Mouse (Mus musculus) G1E (cell line): ENCODE measurements around the gene Grik4. TPM values are rescaled to one million over a fixed set of nuclear protein-coding genes. Genes with fewer than 3 reads are reported as not detected.

Experiments
- ATAC-seq: 2 replicates; pipeline ENCODE4 v1.8.0; 2016; ENCODE audit warnings: mild to moderate bottlenecking; ENCODE audit not compliant: insufficient number of reproducible peaks, poor library complexity, low FRiP score, severe bottlenecking; ENCODE audit errors: extremely low read depth
- DNase-seq: peaks from one replicate; pipeline ENCODE4 v3.0.0; 2012; ENCODE audit warnings: low spot score
- H3K27me3 ChIP-seq: 2 replicates; pipeline ENCODE4 v1.6.1; 2012; ENCODE audit warnings: mild to moderate bottlenecking, low read length, inconsistent platforms; ENCODE audit not compliant: insufficient read depth
- H3K36me3 ChIP-seq: replicated peaks from 2 replicates; pipeline ENCODE3; 2012; ENCODE audit warnings: mild to moderate bottlenecking, inconsistent platforms
- H3K4me1 ChIP-seq: 2 replicates; pipeline ENCODE4 v1.6.1; 2012; ENCODE audit warnings: low read depth, low read length, inconsistent platforms, mixed read lengths; ENCODE audit not compliant: insufficient read depth
- H3K4me3 ChIP-seq: 2 replicates; pipeline ENCODE4 v1.5.1; 2012; ENCODE audit warnings: low read depth, mild to moderate bottlenecking, inconsistent platforms, low read length, moderate library complexity, mixed read lengths
- H3K9me3 ChIP-seq: replicated peaks from 2 replicates; pipeline ENCODE4 v1.6.1; 2012; ENCODE audit warnings: inconsistent platforms
- CTCF ChIP-seq: IDR thresholded peaks from 2 replicates; pipeline ENCODE4 v1.5.1; 2012; ENCODE audit warnings: low read depth, low read length, inconsistent platforms, mixed read lengths
- GATA1 ChIP-seq: IDR thresholded peaks from 2 replicates; pipeline ENCODE4 v1.6.1; 2012; ENCODE audit warnings: borderline replicate concordance, low read length, inconsistent platforms, mixed read lengths
- GATA2 ChIP-seq: IDR thresholded peaks from 2 replicates; pipeline ENCODE4 v1.6.1; 2012; ENCODE audit warnings: low read depth, low read length, inconsistent platforms, borderline replicate concordance
- POLR2AphosphoS5 ChIP-seq: IDR thresholded peaks from 2 replicates; pipeline ENCODE4 v1.6.1; 2012; ENCODE audit warnings: low read depth, low read length, inconsistent platforms; ENCODE audit not compliant: insufficient replicate concordance
- TAL1 ChIP-seq: conservative IDR thresholded peaks from 2 replicates; pipeline ENCODE4 v1.6.1; 2012; ENCODE audit warnings: low read depth, low read length, inconsistent platforms, mixed read lengths
- polyA plus RNA-seq: library from polyadenylated mRNA; stranded (reverse); fragments of >175 nt; gene quantifications from 2 replicates; pipeline ENCODE4 v1.2.3, GENCODE M21; 2012
- total RNA-seq, 2 experiments: library from RNA; stranded (forward) in 1 of 2; stranded (reverse) in 1 of 2; fragments of 200-1000 nt in 1 of 2; fragments of >200 nt in 1 of 2; fragmentation: Nextera tagmentation in 1 of 2; gene quantifications; 2 replicates each; pipeline ENCODE4 v1.2.3; 2014 to 2017

Gene Grik4
- total and polyA plus RNA-seq, 3 experiments, result under 0.01 TPM; not detected in 2

GRCm38 (mm10) chr9:42513159-42513558, 431.1 kb downstream of the Grik4 start:
- no peak for DNase-seq
- no peak overlapping the region for H3K4me3 ChIP-seq
- H3K27me3 ChIP-seq, result peaks cover 5% of the 10 kb centered on the region
- no peak for TF ChIP-seq POLR2AphosphoS5
- no peaks in the 10 kb centered on the region for H3K36me3 ChIP-seq
- ATAC-seq, result no peak
- H3K9me3 ChIP-seq, result no peaks in the 10 kb centered on the region
- no peaks in the 10 kb centered on the region for H3K4me1 ChIP-seq

- DNase-seq, result no peak
- H3K9me3 ChIP-seq, result no peaks in the 10 kb centered on the region
- TF ChIP-seq GATA2, result no peak
- no peak overlapping the region for H3K4me3 ChIP-seq
- no peak for ATAC-seq
- H3K4me1 ChIP-seq, result no peaks in the 10 kb centered on the region
- peaks cover 2% of the 10 kb centered on the region for H3K27me3 ChIP-seq
- no peaks in the 10 kb centered on the region for H3K36me3 ChIP-seq
Measured at GRCm38 (mm10) chr9:42512312-42512711, 432.0 kb downstream of the Grik4 start.

- DNase-seq, result no peak
- no peak for TF ChIP-seq GATA1
- no peak for TF ChIP-seq TAL1
- TF ChIP-seq POLR2AphosphoS5, result no peak
- no peak for TF ChIP-seq GATA2
- no peak for TF ChIP-seq CTCF
- Histone ChIP-seq H3K27me3 (peaks cover 8% of the 10 kb centered on the region; the same call in 1 of the 2 replicates), H3K9me3 (no peaks in the 10 kb centered on the region), H3K4me1 (no peaks in the 10 kb centered on the region), H3K4me3 (no peak overlapping the region), H3K36me3 (no peaks in the 10 kb centered on the region)
- ATAC-seq, result no peak
Measured at GRCm38 (mm10) chr9:42508235-42508634, 436.1 kb downstream of the Grik4 start.

- no peaks in the 10 kb centered on the region for H3K4me1 ChIP-seq
- ATAC-seq, result no peak
Measured at GRCm38 (mm10) chr9:42507709-42508108, 436.6 kb downstream of the Grik4 start, which contains the start of gene Tbcel. Tbcel (minus strand) TSS chr9:42507809.

GRCm38 (mm10) chr9:42507022-42507421, 437.3 kb downstream of the Grik4 start:
- DNase-seq (no peak), ATAC-seq (no peak)
- 0 out of 2 replicates have a peak, but pooled peaks cover 8% of the 10 kb centered on the region for H3K27me3 ChIP-seq
- H3K4me3 ChIP-seq, result no peak overlapping the region
- no peaks in the 10 kb centered on the region for H3K36me3 ChIP-seq
- H3K4me1 ChIP-seq, result no peaks in the 10 kb centered on the region
- no peaks in the 10 kb centered on the region for H3K9me3 ChIP-seq
- no peak for TF ChIP-seq TAL1

More at GRCm38 (mm10) chr9:42507709-42508108, 436.6 kb downstream of the Grik4 start, which contains the start of gene Tbcel:
- DNase-seq, result no peak
- Histone ChIP-seq H3K36me3 (no peaks in the 10 kb centered on the region), H3K27me3 (peaks cover 8% of the 10 kb centered on the region; the same call in 1 of the 2 replicates), H3K4me3 (no peak within 1 kb of the TSS), H3K9me3 (no peaks in the 10 kb centered on the region)
- TF ChIP-seq POLR2AphosphoS5, result no peak
- no peak for TF ChIP-seq GATA2

- DNase-seq, result no peak
- Histone ChIP-seq H3K4me1 (no peaks in the 10 kb centered on the region), H3K27me3 (0 out of 2 replicates have a peak, but pooled peaks cover 8% of the 10 kb centered on the region), H3K4me3 (no peak overlapping the region), H3K9me3 (no peaks in the 10 kb centered on the region), H3K36me3 (no peaks in the 10 kb centered on the region)
- TF ChIP-seq GATA1 (no peak), TAL1 (no peak), GATA2 (no peak), CTCF (no peak)
- ATAC-seq, result no peak
Measured at GRCm38 (mm10) chr9:42504971-42505510, 439.3 kb downstream of the Grik4 start.

- Histone ChIP-seq H3K27me3 (0 out of 2 replicates have a peak, but pooled peaks cover 10% of the 10 kb centered on the region), H3K4me3 (no peak overlapping the region), H3K36me3 (no peaks in the 10 kb centered on the region), H3K9me3 (no peaks in the 10 kb centered on the region), H3K4me1 (no peaks in the 10 kb centered on the region)
- ATAC-seq (no peak), DNase-seq (no peak)
- TF ChIP-seq TAL1 (no peak), POLR2AphosphoS5 (no peak), GATA1 (no peak), CTCF (no peak), GATA2 (no peak)
Measured at GRCm38 (mm10) chr9:42504559-42504958, 439.7 kb downstream of the Grik4 start.
